Mouse (Mus musculus) embryonic facial prominence, embryonic 11.5 days (tissue): ENCODE results near the gene Mgll. TPM values are rescaled to one million over a fixed set of nuclear protein-coding genes. Genes with fewer than 3 reads are reported as not detected.

Experiments used
- ATAC-seq: fragments of 200-750 bp; cut with Nextera tagmentation; replicated peaks from 2 replicates; pipeline ENCODE4 v1.8.0; 2017; ENCODE audit warnings: low read depth; ENCODE audit not compliant: insufficient number of reproducible peaks, low FRiP score, low TSS enrichment
- DNase-seq: peaks from one replicate; pipeline ENCODE4 v3.0.0-alpha.2; 2015; ENCODE audit warnings: low spot score
- H3K27ac ChIP-seq: fragments of 300-500 bp; sonication (generic); replicated peaks from 2 replicates; pipeline ENCODE4 v1.5.1; 2014; ENCODE audit warnings: mild to moderate bottlenecking, low read depth, low read length, control low read depth
- H3K27me3 ChIP-seq: fragments of 300-500 bp; sonication (generic); 2 replicates; pipeline ENCODE4 v1.6.1; 2014; ENCODE audit warnings: mild to moderate bottlenecking, low read length, moderate library complexity, mixed read lengths; ENCODE audit not compliant: control insufficient read depth, insufficient read depth
- H3K36me3 ChIP-seq: fragments of 300-500 bp; sonication (generic); replicated peaks from 2 replicates; pipeline ENCODE4 v1.6.1; 2014; ENCODE audit warnings: low read depth, mild to moderate bottlenecking, low read length, moderate library complexity, mixed read lengths; ENCODE audit not compliant: control insufficient read depth, insufficient read depth
- H3K4me1 ChIP-seq: fragments of 300-500 bp; sonication (generic); 2 replicates; pipeline ENCODE4 v1.6.1; 2014; ENCODE audit warnings: low read length, mixed read lengths; ENCODE audit not compliant: control insufficient read depth, insufficient read depth
- H3K4me2 ChIP-seq: fragments of 300-500 bp; sonication (generic); 2 replicates; pipeline ENCODE4 v1.6.1; 2014; ENCODE audit warnings: low read depth, mild to moderate bottlenecking, control low read depth, low read length, moderate library complexity
- H3K4me3 ChIP-seq: fragments of 300-500 bp; sonication (generic); 2 replicates; pipeline ENCODE4 v1.5.1; 2014; ENCODE audit warnings: low read depth, low read length, control low read depth
- H3K9ac ChIP-seq: fragments of 300-500 bp; sonication (generic); replicated peaks from 2 replicates; pipeline ENCODE4 v1.6.1; 2014; ENCODE audit warnings: mild to moderate bottlenecking, control low read depth, low read length
- H3K9me3 ChIP-seq: fragments of 300-500 bp; sonication (generic); replicated peaks from 2 replicates; pipeline ENCODE4 v1.6.1; 2016; ENCODE audit warnings: mild to moderate bottlenecking, low read length, inconsistent platforms, mixed read lengths; ENCODE audit not compliant: control insufficient read depth
- WGBS: fragments of 180-500 bp; shearing (Covaris S2); extraction: QIAGEN DNeasy Blood & Tissue Kit; methylation state at CpG from one replicate; pipeline ENCODE4 v1.1.7; 2014; 5-methylcytosine and 5-hydroxymethylcytosine counted together
- polyA plus RNA-seq: library from polyadenylated mRNA; unstranded; fragments of >200 nt; fragmentation: Nextera tagmentation; extraction: Ambion mirVana; gene quantifications from 2 replicates; pipeline ENCODE4 v1.2.1, GENCODE M21; 2014

The Mgll gene
- polyA plus RNA-seq, 1 experiment from 2014 or later, result 3.0 TPM

DNA sequence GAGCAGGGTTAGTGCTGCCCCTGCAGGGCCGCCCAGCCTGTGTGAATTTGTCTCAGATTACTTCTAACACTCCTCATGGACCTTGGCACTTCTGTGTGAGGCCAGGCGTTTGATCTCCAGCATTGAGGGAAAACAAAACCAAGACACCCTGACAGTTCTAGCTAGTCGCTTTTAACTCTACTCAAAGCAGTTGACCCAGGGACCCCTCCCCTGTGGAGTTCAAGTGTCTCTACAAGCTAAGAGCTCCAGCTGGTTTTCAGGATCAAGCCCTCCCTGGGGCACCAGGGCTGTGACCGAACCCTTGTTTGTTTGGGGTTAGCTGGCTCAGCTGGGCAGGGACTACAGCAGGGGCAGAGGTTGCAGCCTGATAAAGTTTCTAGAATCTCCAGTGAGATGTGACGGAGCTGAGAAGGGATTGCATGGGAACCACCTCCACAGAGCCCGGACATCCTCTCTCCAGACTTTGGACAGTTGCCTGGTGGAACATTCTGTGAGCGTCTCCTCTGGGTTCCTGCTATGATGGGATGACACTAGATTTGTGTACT lies 68.0 kb downstream of the Mgll start:
- Histone ChIP-seq H3K4me3 (no peak overlapping the region), H3K9me3 (no peaks in the 10 kb centered on the region), H3K9ac (no peak overlapping the region), H3K27me3 (no peaks in the 10 kb centered on the region), H3K36me3 (no peaks in the 10 kb centered on the region), H3K4me2 (no peak overlapping the region), H3K27ac (no peak overlapping the region), H3K4me1 (peaks cover 4% of the 10 kb centered on the region; the same call in 1 of the 2 replicates)
- DNase-seq (peak; percentile 39), ATAC-seq (no peak)
- 34% methylated on average over 7 of the region's 7 CpGs for WGBS

DNA sequence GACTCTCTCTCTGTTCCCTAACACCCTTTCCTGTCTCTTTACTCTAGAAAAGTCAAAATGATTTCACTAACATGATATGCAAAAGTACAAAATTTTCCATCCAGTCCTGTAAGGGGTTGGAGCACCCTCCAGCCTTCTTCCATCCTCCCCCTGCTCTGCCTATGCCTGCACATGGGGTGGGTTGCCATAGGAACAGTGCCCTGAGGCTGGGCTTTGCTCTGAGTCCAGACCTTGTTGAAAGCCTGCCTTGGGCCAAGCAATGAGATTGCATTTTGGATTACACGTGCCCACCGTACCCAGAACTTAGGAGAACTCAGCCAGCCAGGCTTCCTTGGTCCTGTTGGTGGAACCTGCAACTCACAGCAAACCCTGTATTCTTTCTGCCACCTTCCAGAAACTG lies 69.0 kb downstream of the Mgll start:
- Histone ChIP-seq H3K27me3 (no peaks in the 10 kb centered on the region), H3K9ac (no peak overlapping the region), H3K4me3 (no peak overlapping the region), H3K27ac (no peak overlapping the region), H3K36me3 (no peaks in the 10 kb centered on the region), H3K9me3 (no peaks in the 10 kb centered on the region), H3K4me1 (0 out of 2 replicates have a peak, but pooled peaks cover 2% of the 10 kb centered on the region), H3K4me2 (no peak overlapping the region)
- DNase-seq (peak; percentile 42), ATAC-seq (no peak)
- WGBS, result 35% methylated on average over 2 of the region's 2 CpGs

DNA sequence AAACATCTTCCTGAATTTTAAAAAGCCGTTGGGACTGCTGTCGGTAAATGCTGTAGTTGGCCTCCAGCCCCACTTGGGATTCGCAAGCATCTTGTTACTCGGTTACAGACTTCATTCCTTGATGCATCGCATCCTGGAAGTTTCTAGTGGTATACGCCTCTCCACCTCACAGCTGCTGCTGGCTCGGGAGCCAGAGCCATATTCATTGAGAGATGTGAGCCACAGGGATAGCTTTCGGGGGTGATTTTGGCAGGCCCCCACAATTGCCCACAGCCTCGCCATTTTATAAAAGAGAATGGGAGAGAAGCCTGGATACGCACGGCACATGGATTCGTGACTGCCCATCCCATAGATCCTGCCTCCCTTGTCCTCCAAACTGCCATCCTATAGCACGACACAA lies 69.7 kb downstream of the Mgll start:
- Histone ChIP-seq H3K27me3 (no peaks in the 10 kb centered on the region), H3K9ac (no peak overlapping the region), H3K9me3 (no peaks in the 10 kb centered on the region), H3K36me3 (no peaks in the 10 kb centered on the region), H3K27ac (no peak overlapping the region), H3K4me1 (no peaks in the 10 kb centered on the region), H3K4me2 (no peak overlapping the region), H3K4me3 (no peak overlapping the region)
- ATAC-seq (no peak), DNase-seq (no peak)
- WGBS, result 80% methylated on average over 13 of the region's 13 CpGs

DNA sequence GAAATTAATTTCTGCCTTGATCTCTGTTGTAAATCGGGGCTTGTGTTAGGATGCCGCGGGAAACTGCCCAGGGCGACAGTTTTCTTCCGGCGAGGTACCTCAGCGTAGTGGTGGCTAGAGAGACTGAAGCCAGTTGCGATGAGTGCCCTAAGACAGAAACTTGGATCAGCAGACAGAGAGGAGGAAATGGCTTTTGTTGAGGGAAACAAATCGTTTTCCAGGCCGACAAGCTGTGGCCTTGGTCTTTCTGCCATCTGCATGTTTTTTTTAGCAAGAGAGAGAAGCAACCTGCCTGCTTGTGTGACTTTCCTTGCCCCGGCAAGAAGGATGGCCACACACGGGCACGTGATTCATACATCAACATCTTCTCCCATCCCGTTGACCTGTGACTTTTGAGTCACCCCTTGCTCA lies 70.4 kb downstream of the Mgll start:
- no peak for DNase-seq
- no peak for ATAC-seq
- Histone ChIP-seq H3K27ac (no peak overlapping the region), H3K4me3 (no peak overlapping the region), H3K4me2 (no peak overlapping the region), H3K9ac (no peak overlapping the region), H3K36me3 (no peaks in the 10 kb centered on the region), H3K27me3 (no peaks in the 10 kb centered on the region), H3K4me1 (no peaks in the 10 kb centered on the region), H3K9me3 (no peaks in the 10 kb centered on the region)
- 55% methylated on average over 14 of the region's 14 CpGs for WGBS

DNA sequence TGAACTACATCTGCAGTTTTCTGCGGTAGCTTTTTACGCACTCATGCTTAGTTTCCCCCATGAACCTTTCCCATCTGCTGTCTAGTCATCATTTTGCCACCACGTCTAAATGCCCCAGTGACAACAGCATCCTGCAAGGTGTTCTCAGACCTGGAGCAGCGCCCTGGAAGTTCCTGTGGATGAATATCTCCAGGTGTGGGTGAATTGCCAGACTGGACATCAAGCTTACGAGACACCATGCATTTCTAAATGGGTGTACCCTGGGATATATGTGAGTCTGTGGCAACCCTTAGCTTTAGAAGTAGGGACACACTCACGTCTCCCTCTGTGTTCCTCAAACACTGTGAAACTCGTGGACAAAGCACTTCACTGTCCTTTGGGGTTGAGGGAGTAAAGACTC lies 76.0 kb downstream of the Mgll start:
- H3K4me3 ChIP-seq, result no peak overlapping the region
- 84% methylated on average over 7 of the region's 7 CpGs for WGBS

DNA sequence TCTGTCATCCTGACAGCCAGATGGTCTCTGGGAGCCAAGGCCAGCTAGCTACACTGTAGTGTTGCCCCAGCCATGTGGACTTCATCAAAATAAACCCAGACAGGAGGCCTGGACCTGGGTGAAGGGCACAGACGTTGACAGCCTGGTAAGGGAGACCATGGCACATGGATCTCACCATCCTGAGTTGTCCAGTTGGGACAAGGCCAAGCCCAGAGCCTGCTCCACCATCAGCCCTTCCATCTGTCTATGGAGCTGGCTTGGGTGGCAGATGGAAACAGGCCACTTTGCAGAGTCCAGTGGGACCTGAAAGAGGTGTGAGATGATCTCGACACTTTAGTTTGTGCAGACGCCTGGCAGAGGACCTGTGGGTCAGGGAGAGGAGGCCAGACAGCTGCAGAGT lies 76.5 kb downstream of the Mgll start:
- Histone ChIP-seq H3K27ac (no peak overlapping the region), H3K27me3 (no peaks in the 10 kb centered on the region), H3K4me1 (no peaks in the 10 kb centered on the region), H3K9me3 (no peaks in the 10 kb centered on the region), H3K9ac (no peak overlapping the region), H3K4me3 (no peak overlapping the region), H3K36me3 (no peaks in the 10 kb centered on the region), H3K4me2 (no peak overlapping the region)
- no peak for DNase-seq
- 25% methylated on average over 3 of the region's 3 CpGs for WGBS
- ATAC-seq, result no peak

More for the DNA sequence above, 76.0 kb downstream of the Mgll start:
- Histone ChIP-seq H3K4me1 (no peaks in the 10 kb centered on the region), H3K9me3 (no peaks in the 10 kb centered on the region), H3K27me3 (no peaks in the 10 kb centered on the region), H3K27ac (no peak overlapping the region), H3K36me3 (no peaks in the 10 kb centered on the region), H3K4me2 (no peak overlapping the region), H3K9ac (no peak overlapping the region)
- DNase-seq (no peak), ATAC-seq (no peak)

DNA sequence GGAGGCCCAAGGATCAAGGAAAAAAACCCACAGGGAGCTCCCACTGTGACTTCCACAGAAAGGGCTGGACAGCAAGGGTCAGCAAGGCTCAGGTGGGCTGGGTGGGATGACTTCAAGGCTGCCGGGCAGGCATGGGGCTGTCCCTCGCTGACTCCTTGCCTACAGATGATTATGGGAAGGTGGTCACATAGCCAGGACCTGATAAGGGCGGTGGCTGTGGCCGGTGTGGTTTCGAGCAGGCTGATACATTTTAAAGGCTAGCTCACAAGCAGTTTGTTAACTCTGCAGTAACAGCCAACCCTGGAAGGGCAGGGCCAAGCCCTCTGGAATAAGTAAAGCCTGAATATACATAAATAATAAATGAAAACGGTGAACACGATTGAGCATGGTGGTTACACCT lies 78.8 kb downstream of the Mgll start:
- WGBS, result 92% methylated on average over 7 of the region's 7 CpGs
- ATAC-seq (no peak), DNase-seq (no peak)
- no peaks in the 10 kb centered on the region for H3K27me3 ChIP-seq
- H3K4me3 ChIP-seq, result no peak overlapping the region
- no peak overlapping the region for H3K9ac ChIP-seq
- H3K4me1 ChIP-seq, result no peaks in the 10 kb centered on the region
- no peak overlapping the region for H3K27ac ChIP-seq
- H3K9me3 ChIP-seq, result no peaks in the 10 kb centered on the region
- no peak overlapping the region for H3K4me2 ChIP-seq
- no peaks in the 10 kb centered on the region for H3K36me3 ChIP-seq

DNA sequence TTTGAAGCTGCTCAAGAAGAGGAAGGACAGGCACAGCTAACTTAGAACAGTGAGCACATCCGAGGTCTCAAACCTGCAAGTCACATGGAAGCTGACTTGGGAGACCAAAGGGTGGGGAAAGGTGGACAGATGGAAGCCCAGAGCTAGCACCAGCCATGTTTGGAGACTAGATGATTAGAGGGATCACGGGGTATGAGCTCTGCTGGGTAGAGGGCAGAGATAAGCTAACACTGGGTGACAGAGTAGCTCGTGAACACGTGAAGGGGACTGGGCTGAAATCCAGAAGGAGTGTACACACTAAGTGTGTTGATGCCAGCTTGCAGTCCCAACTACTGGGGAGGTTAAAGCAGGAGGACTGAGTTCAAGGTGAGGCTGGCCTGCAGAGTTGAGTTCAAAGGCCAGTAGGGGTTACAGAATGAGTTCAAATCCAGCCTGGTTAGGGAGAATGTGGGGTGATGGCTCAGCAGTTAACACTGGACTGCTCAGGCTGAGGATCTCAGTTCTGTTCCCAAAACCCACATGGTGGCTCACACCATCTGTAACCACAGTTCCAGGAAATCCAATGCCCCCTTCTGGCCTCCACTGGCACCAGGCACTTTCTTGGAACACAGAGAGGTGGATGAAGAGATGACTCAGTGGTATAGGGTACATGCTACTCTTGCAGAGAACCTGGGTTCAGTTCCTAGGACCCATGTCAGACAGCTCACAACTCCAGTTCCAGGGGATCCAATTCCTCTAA lies 79.9 kb downstream of the Mgll start:
- Histone ChIP-seq H3K27me3 (no peaks in the 10 kb centered on the region), H3K9me3 (no peaks in the 10 kb centered on the region), H3K4me1 (no peaks in the 10 kb centered on the region), H3K36me3 (no peaks in the 10 kb centered on the region), H3K4me2 (no peak overlapping the region), H3K4me3 (no peak overlapping the region), H3K27ac (no peak overlapping the region), H3K9ac (no peak overlapping the region)
- DNase-seq (no peak), ATAC-seq (no peak)
- 85% methylated on average over 4 of the region's 4 CpGs for WGBS
